Mouse (Mus musculus) thymus, adult 2 months (tissue): ENCODE data around the gene Pfkl.
A peak's percentile ranks its signal among the peaks of the same experiment; 100 is the strongest.

Source experiments
- CTCF ChIP-seq: fragments of 200-500 bp; IDR thresholded peaks from 2 replicates; pipeline ENCODE4 v1.5.1; 2012; ENCODE audit warnings: mild to moderate bottlenecking, control low read depth, low read length, moderate library complexity, borderline replicate concordance; ENCODE audit not compliant: control insufficient read depth, poor library complexity, insufficient read depth; ENCODE audit errors: extremely low read depth
- POLR2A ChIP-seq: fragments of 200-500 bp; IDR thresholded peaks from 2 replicates; pipeline ENCODE4 v1.6.1; 2012; ENCODE audit warnings: mild to moderate bottlenecking, low read length, control low read depth, moderate library complexity; ENCODE audit not compliant: control insufficient read depth, poor library complexity, insufficient read depth; ENCODE audit errors: extremely low read depth

GRCm38 (mm10) chr10:78018797-78019203, 8.9 kb upstream of the Pfkl start:
- TF ChIP-seq POLR2A (0 out of 2 replicates have a peak, but pooled peaks have one; percentile 15), CTCF (peak; percentile 97)
